Mouse (Mus musculus): ENCODE measurements at regions not wholly inside any gene's neighbourhood (a gene's known extent, or its start where the extent isn't known, plus 50 kb on each side); places are given as distances from the start of the nearest gene placed in this dataset.

- Histone ChIP-seq H3K9me3 (ENCODE audit: control insufficient read depth, low read length) (no peaks in the 10 kb centered on the region), H3K36me3 (replicated peaks; ENCODE audit: control insufficient read depth, insufficient read depth, low read depth) (no peaks in the 10 kb centered on the region), H3K4me1 (replicated peaks; ENCODE audit: control insufficient read depth in 2 of 2, insufficient read depth in 2 of 2, low read length in 1 of 2) (no peaks in the 10 kb centered on the region), H3K4me2 (ENCODE audit: low read depth) (no peak overlapping the region), H3K27ac (no peak overlapping the region), H3K9ac (replicated peaks) (no peak overlapping the region), H3K4me3 (ENCODE audit: insufficient read depth in 1 of 2, low read depth in 2 of 2, low read length in 2 of 2) (no peak overlapping the region), H3K27me3 (ENCODE audit: control insufficient read depth, insufficient read depth, low read length) (no peaks in the 10 kb centered on the region)
- no peak for DNase-seq (ENCODE audit: low read depth in 3 of 3, low spot score in 3 of 3)
- no peak for ATAC-seq (ENCODE audit: insufficient read depth)
- WGBS (ENCODE audit: insufficient replicate concordance), result 32% methylated on average over 4 of the region's 4 CpGs
- TF ChIP-seq CTCF (IDR thresholded peaks at IDR 0.05; ENCODE audit: low read depth), result no peak
- no peak for TF ChIP-seq EP300 (IDR thresholded peaks at IDR 0.05; ENCODE audit: low read depth)
Observed at GRCm38 (mm10) chr8:44034211-44034610, 324.4 kb upstream of the Adam34 start.

- WGBS (ENCODE audit: insufficient replicate concordance), result 56% methylated on average over 2 of the region's 2 CpGs
- no peaks in the 10 kb centered on the region for H3K4me1 ChIP-seq (replicated peaks; ENCODE audit: control insufficient read depth in 2 of 2, insufficient read depth in 2 of 2, low read length in 1 of 2)
- H3K27ac ChIP-seq, result no peak overlapping the region
- H3K36me3 ChIP-seq (replicated peaks; ENCODE audit: control insufficient read depth, insufficient read depth, low read depth), result no peaks in the 10 kb centered on the region
- no peaks in the 10 kb centered on the region for H3K27me3 ChIP-seq (ENCODE audit: control insufficient read depth, insufficient read depth, low read length)
- DNase-seq (ENCODE audit: low read depth in 3 of 3, low spot score in 3 of 3), result no peak
- TF ChIP-seq EP300 (IDR thresholded peaks at IDR 0.05; ENCODE audit: low read depth), result no peak
- TF ChIP-seq CTCF (IDR thresholded peaks at IDR 0.05; ENCODE audit: low read depth), result no peak
- ATAC-seq (ENCODE audit: insufficient read depth), result no peak
- no peak overlapping the region for H3K9ac ChIP-seq (replicated peaks)
- no peak overlapping the region for H3K4me2 ChIP-seq (ENCODE audit: low read depth)
- no peaks in the 10 kb centered on the region for H3K9me3 ChIP-seq (ENCODE audit: control insufficient read depth, low read length)
- no peak overlapping the region for H3K4me3 ChIP-seq (ENCODE audit: insufficient read depth in 1 of 2, low read depth in 2 of 2, low read length in 2 of 2)
Observed at GRCm38 (mm10) chr8:44031376-44031775, 321.5 kb upstream of the Adam34 start.

GRCm38 (mm10) chr8:44030972-44031371 lies 321.1 kb upstream of the Adam34 start:
- DNase-seq (ENCODE audit: low read depth in 3 of 3, low spot score in 3 of 3) (no peak), ATAC-seq (ENCODE audit: insufficient read depth) (no peak)
- Histone ChIP-seq H3K27me3 (ENCODE audit: control insufficient read depth, insufficient read depth, low read length) (no peaks in the 10 kb centered on the region), H3K4me3 (ENCODE audit: insufficient read depth in 1 of 2, low read depth in 2 of 2, low read length in 2 of 2) (no peak overlapping the region), H3K9ac (replicated peaks) (no peak overlapping the region), H3K9me3 (ENCODE audit: control insufficient read depth, low read length) (no peaks in the 10 kb centered on the region), H3K27ac (no peak overlapping the region), H3K4me1 (replicated peaks; ENCODE audit: control insufficient read depth in 2 of 2, insufficient read depth in 2 of 2, low read length in 1 of 2) (no peaks in the 10 kb centered on the region), H3K36me3 (replicated peaks; ENCODE audit: control insufficient read depth, insufficient read depth, low read depth) (no peaks in the 10 kb centered on the region), H3K4me2 (ENCODE audit: low read depth) (no peak overlapping the region)
- TF ChIP-seq CTCF (IDR thresholded peaks at IDR 0.05; ENCODE audit: low read depth) (no peak), EP300 (IDR thresholded peaks at IDR 0.05; ENCODE audit: low read depth) (no peak)

GRCm38 (mm10) chr8:44027738-44028137 lies 317.9 kb upstream of the Adam34 start:
- no peaks in the 10 kb centered on the region for H3K36me3 ChIP-seq (replicated peaks; ENCODE audit: control insufficient read depth, insufficient read depth, low read depth)
- no peak overlapping the region for H3K4me3 ChIP-seq (ENCODE audit: insufficient read depth in 1 of 2, low read depth in 2 of 2, low read length in 2 of 2)
- no peaks in the 10 kb centered on the region for H3K9me3 ChIP-seq (ENCODE audit: control insufficient read depth, low read length)
- 53% methylated on average over 4 of the region's 4 CpGs for WGBS (ENCODE audit: insufficient replicate concordance)
- ATAC-seq (ENCODE audit: insufficient read depth) (no peak), DNase-seq (ENCODE audit: low read depth in 3 of 3, low spot score in 3 of 3) (no peak)
- no peaks in the 10 kb centered on the region for H3K4me1 ChIP-seq (replicated peaks; ENCODE audit: control insufficient read depth in 2 of 2, insufficient read depth in 2 of 2, low read length in 1 of 2)
- no peak overlapping the region for H3K27ac ChIP-seq
- no peak overlapping the region for H3K4me2 ChIP-seq (ENCODE audit: low read depth)
- no peaks in the 10 kb centered on the region for H3K27me3 ChIP-seq (ENCODE audit: control insufficient read depth, insufficient read depth, low read length)
- TF ChIP-seq CTCF (IDR thresholded peaks at IDR 0.05; ENCODE audit: low read depth) (no peak), EP300 (IDR thresholded peaks at IDR 0.05; ENCODE audit: low read depth) (no peak)
- H3K9ac ChIP-seq (replicated peaks), result no peak overlapping the region

GRCm38 (mm10) chr8:44025926-44026325 lies 316.1 kb upstream of the Adam34 start:
- no peak overlapping the region for H3K27ac ChIP-seq
- no peaks in the 10 kb centered on the region for H3K9me3 ChIP-seq (ENCODE audit: control insufficient read depth, low read length)
- no peak for DNase-seq (ENCODE audit: low read depth in 3 of 3, low spot score in 3 of 3)
- no peaks in the 10 kb centered on the region for H3K4me1 ChIP-seq (replicated peaks; ENCODE audit: control insufficient read depth in 2 of 2, insufficient read depth in 2 of 2, low read length in 1 of 2)
- TF ChIP-seq EP300 (IDR thresholded peaks at IDR 0.05; ENCODE audit: low read depth) (no peak), CTCF (IDR thresholded peaks at IDR 0.05; ENCODE audit: low read depth) (peak; percentile 66)
- H3K9ac ChIP-seq (replicated peaks), result no peak overlapping the region
- no peak overlapping the region for H3K4me3 ChIP-seq (ENCODE audit: insufficient read depth in 1 of 2, low read depth in 2 of 2, low read length in 2 of 2)
- no peaks in the 10 kb centered on the region for H3K36me3 ChIP-seq (replicated peaks; ENCODE audit: control insufficient read depth, insufficient read depth, low read depth)
- no peak for ATAC-seq (ENCODE audit: insufficient read depth)
- no peaks in the 10 kb centered on the region for H3K27me3 ChIP-seq (ENCODE audit: control insufficient read depth, insufficient read depth, low read length)
- no peak overlapping the region for H3K4me2 ChIP-seq (ENCODE audit: low read depth)
- 27% methylated on average over 3 of the region's 3 CpGs for WGBS (ENCODE audit: insufficient replicate concordance)

All from liver, embryonic 14.5 days (tissue).